Mouse (Mus musculus) heart, postnatal 25 days (tissue): ENCODE measurements around the gene Olfr1294. TPM values are rescaled to one million over a fixed set of nuclear protein-coding genes. Genes with fewer than 3 reads are reported as not detected.

Experiments used
- DNase-seq: peaks from one replicate; pipeline ENCODE4 v3.0.0; 2022; ENCODE audit warnings: low spot score
- intact Hi-C: fragments of 180-260 bp; cut with DNase I; formaldehyde crosslinking; loops from one replicate; pipeline ENCODE4 v1.15.1; 2025
- total RNA-seq, 2 experiments: library from RNA; stranded (reverse); gene quantifications; 2 replicates each; pipeline ENCODE4 v1.2.3; 2021

Olfr1294 gene
- not detected for total RNA-seq

- intact Hi-C loops: no loop called here
- DNase-seq: no peak
Measured at GRCm38 (mm10) chr2:111540191-111540590, at the start of gene Olfr1294. Olfr1294 (minus strand) TSS chr2:111540291.

- intact Hi-C loops: no loop called here
- no peak for DNase-seq
Measured at GRCm38 (mm10) chr2:111569581-111569980, 29.5 kb upstream of the Olfr1294 start, which contains the start of gene Olfr1295. Olfr1295 (minus strand) TSS chr2:111569681.

DNA sequence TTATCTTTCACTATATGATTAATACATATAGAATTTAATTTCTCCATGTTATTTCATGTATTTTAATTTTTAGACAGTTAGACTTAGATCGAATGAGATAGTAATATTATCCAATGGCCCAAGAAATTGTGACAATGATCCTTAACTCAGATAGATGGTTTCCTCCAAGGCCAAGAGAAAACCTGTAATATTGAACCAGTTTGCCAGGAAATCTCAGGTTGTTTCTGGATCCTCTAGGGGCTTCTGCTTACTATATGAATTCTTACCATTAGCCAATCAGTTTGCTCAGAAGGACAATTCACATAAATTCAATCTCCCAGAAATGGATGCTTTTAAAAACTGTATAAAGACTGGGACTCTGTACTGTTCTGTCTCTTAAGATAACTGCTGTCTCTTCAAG, 15.2 kb downstream of the Olfr1294 start, which contains the start of gene Olfr1293-ps:
Gene Olfr1293-ps, plus strand, starts transcription at position 301 of the 400 bp plus-strand sequence.
- intact Hi-C loops: no loop called here
- no peak for DNase-seq

- DNase-seq: no peak
- intact Hi-C loops: no loop called here
Measured at GRCm38 (mm10) chr2:111517451-111517850, 22.6 kb downstream of the Olfr1294 start.

DNA sequence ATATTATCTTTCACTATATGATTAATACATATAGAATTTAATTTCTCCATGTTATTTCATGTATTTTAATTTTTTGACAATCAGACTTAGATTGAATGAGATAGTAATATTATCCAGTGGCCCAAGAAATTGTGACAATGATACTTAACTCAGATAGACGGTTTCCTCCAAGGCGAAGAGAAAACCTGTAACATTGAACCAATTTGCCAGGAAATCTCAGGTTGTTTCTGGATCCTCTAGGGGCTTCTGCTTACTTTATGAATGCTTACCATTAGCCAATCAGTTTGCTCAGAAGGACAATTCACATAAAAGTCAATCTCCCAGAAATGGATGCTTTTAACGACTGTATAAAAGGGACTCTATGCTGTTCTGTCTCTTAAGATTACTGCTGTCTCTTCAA, 43.2 kb downstream of the Olfr1294 start, which contains the start of gene Olfr1291-ps1:
Gene Olfr1291-ps1, plus strand, starts transcription at position 301 of the 400 bp plus-strand sequence.
- no peak for DNase-seq
- intact Hi-C loops: no loop called here

GRCm38 (mm10) chr2:111493729-111494128, 46.4 kb downstream of the Olfr1294 start, which contains the start of gene Olfr1290:
Olfr1290 (minus strand) TSS chr2:111493829.
- no peak for DNase-seq
- intact Hi-C loops: no loop called here

Other genes starting within 250 kb of the Olfr1294 start
- gene Olfr1279, start 239.7 kb downstream of the Olfr1294 start, total RNA-seq: not detected
- not detected for gene Olfr1280, start 226.3 kb downstream of the Olfr1294 start, total RNA-seq
- not detected for gene Olfr1281, start 213.8 kb downstream of the Olfr1294 start, total RNA-seq
- not detected for gene Olfr1282, start 204.2 kb downstream of the Olfr1294 start, total RNA-seq
- gene Olfr1283, start 173.5 kb downstream of the Olfr1294 start, total RNA-seq: not detected
- gene Olfr1284, start 164.8 kb downstream of the Olfr1294 start, total RNA-seq: not detected
- gene Olfr1286, start 117.2 kb downstream of the Olfr1294 start, total RNA-seq: not detected
- gene Olfr1287, start 91.1 kb downstream of the Olfr1294 start, total RNA-seq: not detected
- gene Olfr1288, start 66.2 kb downstream of the Olfr1294 start, total RNA-seq: not detected
- gene Olfr1289, start 59.5 kb downstream of the Olfr1294 start, total RNA-seq: not detected
- not detected for gene Olfr1290, start 46.5 kb downstream of the Olfr1294 start, total RNA-seq
- not detected for gene Olfr1291-ps1, start 43.1 kb downstream of the Olfr1294 start, total RNA-seq
- gene Olfr1293-ps, start 15.1 kb downstream of the Olfr1294 start, total RNA-seq: not detected
- not detected for gene Olfr1295, start 29.4 kb upstream of the Olfr1294 start, total RNA-seq
- gene Olfr1297, start 86.2 kb upstream of the Olfr1294 start, total RNA-seq: not detected
- not detected for gene Olfr1298, start 108.9 kb upstream of the Olfr1294 start, total RNA-seq
- not detected for gene Olfr1299, start 121.1 kb upstream of the Olfr1294 start, total RNA-seq
- not detected for gene Olfr1301, start 210.7 kb upstream of the Olfr1294 start, total RNA-seq
- not detected for gene Olfr1302, start 237.1 kb upstream of the Olfr1294 start, total RNA-seq